ENCODE assay signal across 8 mouse cellular contexts in genomic region chr7:117428690-117429224, GRCm38 (mm10). TPM values are rescaled to one million over a fixed set of nuclear protein-coding genes. Genes with fewer than 3 reads are reported as not detected.
DNase-seq lines count a peak whose midpoint lies in the region; ATAC-seq and TF ChIP-seq lines count a peak whose summit lies in the region.

No protein-coding gene starts in this region.

- no peaks in the 10 kb centered on the region for H3K79me2 ChIP-seq in CH12.LX (replicated peaks; ENCODE audit: control insufficient read depth, extremely low read depth, insufficient read depth, poor library complexity, severe bottlenecking)
- H3K79me2 ChIP-seq in heart, adult 2 months (replicated peaks; ENCODE audit: control insufficient read depth, insufficient read depth, low read length) = no peaks in the 10 kb centered on the region

- no peak; the same call in 1 of the 2 replicates for TF ChIP-seq RAD21 in CH12.LX (IDR thresholded peaks at IDR 0.05; ENCODE audit: low read depth, low read length)

- no peaks in the 10 kb centered on the region for H3K27me3 ChIP-seq in CH12.LX (replicated peaks)
- H3K27me3 ChIP-seq in heart, adult 2 months (ENCODE audit: control insufficient read depth, insufficient read depth, low read length) = no peaks in the 10 kb centered on the region
- no peaks in the 10 kb centered on the region for H3K27me3 ChIP-seq in lung, embryonic 16.5 days (ENCODE audit: control insufficient read depth, insufficient read depth, low read depth, low read length)

- intact Hi-C loops in heart, adult 2 months (cut with DNase I) = no loop called here
- intact Hi-C loops in left cerebral cortex, postnatal 4 days (cut with DNase I) = no loop called here

- H3K36me3 ChIP-seq in CH12.LX (replicated peaks in 1 of 2; ENCODE audit: control insufficient read depth in 1 of 2, insufficient read depth in 1 of 2, low read length in 1 of 2) = no peaks in the 10 kb centered on the region
- H3K36me3 ChIP-seq in heart, adult 2 months (ENCODE audit: control insufficient read depth, insufficient read depth, low read length) = no peaks in the 10 kb centered on the region
- no peaks in the 10 kb centered on the region for H3K36me3 ChIP-seq in lung, embryonic 16.5 days (ENCODE audit: control insufficient read depth, insufficient read depth, low read length)

- peak overlapping the region; percentile 51; the same call in 1 of the 2 replicates for H3K27ac ChIP-seq in CH12.LX (ENCODE audit: insufficient read depth, low read depth)
- no peak overlapping the region for H3K27ac ChIP-seq in heart, adult 2 months
- H3K27ac ChIP-seq in lung, embryonic 16.5 days (ENCODE audit: low read length) = no peak overlapping the region

- H3K9me3 ChIP-seq in CH12.LX (replicated peaks; ENCODE audit: low read length) = no peaks in the 10 kb centered on the region
- H3K9me3 ChIP-seq in lung, embryonic 16.5 days (ENCODE audit: control insufficient read depth, low read length) = no peaks in the 10 kb centered on the region

- ATAC-seq in lung, embryonic 16.5 days (ENCODE audit: low read depth) = 0 out of 2 replicates have a peak, but pooled peaks have one; percentile 43

- dilution Hi-C loops in CH12.LX (cut with MboI; ENCODE audit: extremely low pct_ligation_motif_present, extremely low pct_unique_long_range_greater_than_20kb, low sequenced_read_pairs) = no loop called here

- TF ChIP-seq POLR2A in CH12.LX (IDR thresholded peaks at IDR 0.05; ENCODE audit: low read depth, low read length) = no peak
- TF ChIP-seq POLR2A in heart, adult 2 months (IDR thresholded peaks at IDR 0.05; ENCODE audit: insufficient read depth, low read depth, low read length) = no peak

- DNase-seq in adrenal gland, adult 2 months = peak; percentile 10
- DNase-seq in adrenal gland, adult 18-20 months (ENCODE audit: low spot score in 2 of 2) = no peak
- DNase-seq in CH12.LX (ENCODE audit: extremely low read depth) = peak; percentile 94
- peak; percentile 30 to 59 for DNase-seq in heart, adult 2 months
- peak; percentile 56 for DNase-seq in spleen, adult 12 weeks (ENCODE audit: low spot score)
- no peak for DNase-seq in cerebellum, postnatal 25 days
- no peak for DNase-seq in left cerebral cortex, postnatal 4 days

- no peak for TF ChIP-seq CTCF in CH12.LX (conservative IDR thresholded peaks at IDR 0.05 in 1 of 2, IDR thresholded peaks at IDR 0.05 in 1 of 2; ENCODE audit: low read depth in 2 of 2, low read length in 2 of 2)
- no peak for TF ChIP-seq CTCF in heart, adult 2 months (IDR thresholded peaks at IDR 0.05)

- WGBS in heart, adult 2 months = 44% methylated on average over 8 of the region's 8 CpGs
- 35% methylated on average over 8 of the region's 8 CpGs for WGBS in lung, embryonic 16.5 days

- peak; percentile 73 for TF ChIP-seq EP300 in CH12.LX (IDR thresholded peaks at IDR 0.05; ENCODE audit: low read length)
- no peak for TF ChIP-seq EP300 in heart, adult 2 months (IDR thresholded peaks at IDR 0.05; ENCODE audit: insufficient read depth, low read depth, low read length)

- peaks cover 22 to 54% of the 10 kb centered on the region in 2 experiments for H3K4me1 ChIP-seq in CH12.LX (ENCODE audit: control insufficient read depth in 1 of 2, insufficient read depth in 2 of 2)
- peaks cover 4% of the 10 kb centered on the region for H3K4me1 ChIP-seq in heart, adult 2 months (ENCODE audit: control insufficient read depth, insufficient read depth, low read length)
- H3K4me1 ChIP-seq in lung, embryonic 16.5 days (replicated peaks; ENCODE audit: control insufficient read depth, insufficient read depth, low read length) = no peaks in the 10 kb centered on the region

- H3K4me3 ChIP-seq in CH12.LX (replicated peaks in 1 of 3; ENCODE audit: low read depth in 2 of 3, low read length in 2 of 3, poor library complexity in 1 of 3) = no peak overlapping the region
- H3K4me3 ChIP-seq in heart, adult 2 months = no peak overlapping the region
- no peak overlapping the region for H3K4me3 ChIP-seq in lung, embryonic 16.5 days (ENCODE audit: low read length)

- H3K9ac ChIP-seq in CH12.LX (ENCODE audit: insufficient read depth, low read depth) = no peak overlapping the region; the same call in 1 of the 2 replicates
- no peak overlapping the region for H3K9ac ChIP-seq in heart, adult 2 months (ENCODE audit: low read depth, low read length)
- H3K9ac ChIP-seq in lung, embryonic 16.5 days (ENCODE audit: low read length) = no peak overlapping the region

- H3K4me2 ChIP-seq in CH12.LX (ENCODE audit: insufficient read depth, low read depth, poor library complexity, severe bottlenecking) = no peak overlapping the region; the same call in 1 of the 2 replicates
- no peak overlapping the region for H3K4me2 ChIP-seq in lung, embryonic 16.5 days (ENCODE audit: low read depth, low read length)

- in situ Hi-C loops in CH12.LX (cut with MboI; ENCODE audit: low pct_ligation_motif_present, low pct_unique_long_range_greater_than_20kb, low sequenced_read_pairs) = no loop called here

TF ChIP-seq in CH12.LX, 34 proteins besides CTCF, POLR2A, EP300 and RAD21:
- TF ChIP-seq TCF12 (IDR thresholded peaks at IDR 0.05; ENCODE audit: low read depth, low read length) = peak; percentile 12; the same call in 1 of the 2 replicates
- TF ChIP-seq IRF4 (IDR thresholded peaks at IDR 0.05; ENCODE audit: low read depth, low read length) = peak; percentile 82
- peak; percentile 86 for TF ChIP-seq MXI1 (IDR thresholded peaks at IDR 0.05; ENCODE audit: low read depth, low read length)
- no peak for TF ChIP-seq ZKSCAN1 (IDR thresholded peaks at IDR 0.05; ENCODE audit: borderline replicate concordance, low read depth, low read length)
- TF ChIP-seq ELF1 (IDR thresholded peaks at IDR 0.05; ENCODE audit: low read depth, low read length) = peak; percentile 25; the same call in 1 of the 2 replicates
- TF ChIP-seq CHD2 (IDR thresholded peaks at IDR 0.05; ENCODE audit: low read length) = peak; percentile 83
- no peak for TF ChIP-seq USF2 (conservative IDR thresholded peaks at IDR 0.05; ENCODE audit: low read depth, low read length)
- peak; percentile 83 for TF ChIP-seq MEF2A (IDR thresholded peaks at IDR 0.05; ENCODE audit: borderline replicate concordance, low read depth, low read length)
- no peak for TF ChIP-seq ZMIZ1 (IDR thresholded peaks at IDR 0.05; ENCODE audit: low read depth, low read length)
- peak; percentile 61 for TF ChIP-seq HCFC1 (IDR thresholded peaks at IDR 0.05; ENCODE audit: low read depth, low read length)
- TF ChIP-seq MAZ (IDR thresholded peaks at IDR 0.05; ENCODE audit: low read depth, low read length) = 0 out of 2 replicates have a peak, but pooled peaks have one; percentile 32
- TF ChIP-seq JUND (conservative IDR thresholded peaks at IDR 0.05; ENCODE audit: low read depth, low read length) = 0 out of 2 replicates have a peak, but pooled peaks have one; percentile 12
- no peak for TF ChIP-seq MAFK (IDR thresholded peaks at IDR 0.05; ENCODE audit: insufficient replicate concordance, low read length)
- peak; percentile 58 for TF ChIP-seq ETS1 (conservative IDR thresholded peaks at IDR 0.05; ENCODE audit: low read depth, low read length)
- TF ChIP-seq SIN3A (IDR thresholded peaks at IDR 0.05; ENCODE audit: low read length) = peak; percentile 91
- TF ChIP-seq BHLHE40 (IDR thresholded peaks at IDR 0.05; ENCODE audit: low read depth, low read length) = peak; percentile 48; the same call in 1 of the 2 replicates
- 0 out of 2 replicates have a peak, but pooled peaks have one; percentile 6 for TF ChIP-seq SMC3 (IDR thresholded peaks at IDR 0.05; ENCODE audit: low read depth, low read length)
- peak; percentile 65; the same call in 1 of the 2 replicates for TF ChIP-seq RCOR1 (conservative IDR thresholded peaks at IDR 0.05; ENCODE audit: low read depth, low read length)
- TF ChIP-seq NRF1 (IDR thresholded peaks at IDR 0.05; ENCODE audit: low read depth, low read length) = 0 out of 2 replicates have a peak, but pooled peaks have one; percentile 3

RNA-seq across cellular contexts. Expression of gene Xylt1, which starts 48.0 kb away (rescaled TPM):
- total RNA-seq in adrenal gland, adult 2 months (2021) = 1 to 10 TPM; 6.3 to 8.2 TPM
- polyA plus RNA-seq in adrenal gland, adult 2 months (2012; rRNA removed) = 1.4 and 2.0 TPM in 2 replicates
- total RNA-seq in adrenal gland, adult 18-20 months (2021) = 1 to 10 TPM; 6.0 to 6.2 TPM
- total RNA-seq in CH12.LX (2012; rRNA removed) = 0.38 and 0.88 TPM in 2 replicates
- 0.35 and 0.38 TPM in 2 replicates for total RNA-seq in CH12.LX (2014; rRNA removed)
- 0.72 and 0.84 TPM in 2 replicates for polyA plus RNA-seq in CH12.LX (2012; ENCODE audit: insufficient read length, low read depth)
- 1 to 10 TPM; 1.4 to 2.3 TPM for total RNA-seq in heart, adult 2 months (2021)
- polyA plus RNA-seq in heart, adult 2 months (2012; rRNA removed) = 1.2 and 1.8 TPM in 2 replicates
- 0.75 and 0.93 TPM in 2 replicates for polyA plus RNA-seq in lung, embryonic 16.5 days (2015; fragmentation: Nextera tagmentation; extraction: Ambion mirVana)
- 10 to 100 TPM; 53.5 to 56.6 TPM for total RNA-seq in left cerebral cortex, postnatal 4 days (2021)

Comparison
In these comparisons a context has a peak if more than half of its experiments do, and no peak if none do; other contexts are left out.
1. DNase-seq: peak in adrenal gland, adult 2 months (single experiment), CH12.LX (single experiment), heart, adult 2 months (2 of 2) and spleen, adult 12 weeks (single experiment); none in adrenal gland, adult 18-20 months (0 of 2), cerebellum, postnatal 25 days (0 of 2) and left cerebral cortex, postnatal 4 days (single experiment).
2. RNA of gene Xylt1, which starts 48.0 kb away (total RNA-seq): 53.5 to 56.6 TPM in left cerebral cortex, postnatal 4 days; 6.3 to 8.2 TPM in adrenal gland, adult 2 months, 6.0 to 6.2 TPM in adrenal gland, adult 18-20 months, 1.4 to 2.3 TPM in heart, adult 2 months and 0.35 to 0.88 TPM in CH12.LX; every median in the first group is over 4 times any median in the second.